Mouse (Mus musculus) urinary bladder, postnatal 14 days (tissue): ENCODE data around the gene Ube2q1.

Experiments used
- DNase-seq: peaks from one replicate; pipeline ENCODE4 v3.0.0; 2021; ENCODE audit warnings: low spot score

The Ube2q1 gene

GRCm38 (mm10) chr3:89821096-89821513 is 47.7 kb downstream of the Ube2q1 start:
- no peak for DNase-seq

GRCm38 (mm10) chr3:89821548-89822480 is 48.4 kb downstream of the Ube2q1 start:
- DNase-seq, result no peak

- DNase-seq, result no peak
Measured at GRCm38 (mm10) chr3:89823594-89823993, 50.2 kb downstream of the Ube2q1 start.

GRCm38 (mm10) chr3:89826295-89826694 is 52.9 kb downstream of the Ube2q1 start:
- DNase-seq, result no peak

GRCm38 (mm10) chr3:89830815-89831591 is 57.6 kb downstream of the Ube2q1 start, which contains the start of gene She:
She (plus strand) TSS chr3:89831370.
- DNase-seq, result no peak
